Mouse (Mus musculus) midbrain, postnatal 0 days (tissue): Measurements from ENCODE around the gene Tsn. TPM values are rescaled to one million over a fixed set of nuclear protein-coding genes. Genes with fewer than 3 reads are reported as not detected.

Experiments used
- ATAC-seq: fragments of 200-750 bp; cut with Nextera tagmentation; 2 replicates; pipeline ENCODE4 v1.8.0; 2017; ENCODE audit warnings: moderate number of reproducible peaks, mild to moderate bottlenecking, moderate TSS enrichment, moderate library complexity; ENCODE audit not compliant: low FRiP score
- DNase-seq: peaks from one replicate; pipeline ENCODE4 v3.0.0-alpha.2; 2015; ENCODE audit warnings: low spot score
- H3K27ac ChIP-seq: fragments of 300-500 bp; sonication (generic); 2 replicates; pipeline ENCODE4 v1.5.1; 2014; ENCODE audit warnings: low read depth, mild to moderate bottlenecking, low read length, mixed read lengths
- H3K27me3 ChIP-seq: fragments of 300-500 bp; sonication (generic); 2 replicates; pipeline ENCODE4 v1.6.1; 2014; ENCODE audit warnings: low read length, control low read depth, mixed read lengths; ENCODE audit not compliant: insufficient read depth
- H3K36me3 ChIP-seq: fragments of 300-500 bp; sonication (generic); 2 replicates; pipeline ENCODE4 v1.6.1; 2014; ENCODE audit warnings: low read length, control low read depth, mixed read lengths; ENCODE audit not compliant: insufficient read depth
- H3K4me1 ChIP-seq: fragments of 300-500 bp; sonication (generic); 2 replicates; pipeline ENCODE4 v1.6.1; 2014; ENCODE audit warnings: mild to moderate bottlenecking, control low read depth, antibody characterized with exemption, low read length, mixed read lengths; ENCODE audit not compliant: insufficient read depth
- H3K4me2 ChIP-seq: fragments of 300-500 bp; sonication (generic); 2 replicates; pipeline ENCODE4 v1.6.1; 2014; ENCODE audit warnings: low read depth, mild to moderate bottlenecking, low read length, mixed read lengths; ENCODE audit not compliant: poor library complexity, severe bottlenecking
- H3K4me3 ChIP-seq: fragments of 300-500 bp; sonication (generic); 2 replicates; pipeline ENCODE4 v1.5.1; 2014; ENCODE audit warnings: low read depth, mild to moderate bottlenecking, low read length, moderate library complexity
- H3K9ac ChIP-seq: fragments of 300-500 bp; sonication (generic); replicated peaks from 2 replicates; pipeline ENCODE4 v1.6.1; 2014; ENCODE audit warnings: mild to moderate bottlenecking, low read length, moderate library complexity, mixed read lengths; ENCODE audit not compliant: poor library complexity, severe bottlenecking
- H3K9me3 ChIP-seq: fragments of 300-500 bp; sonication (generic); 2 replicates; pipeline ENCODE4 v1.6.1; 2016; ENCODE audit warnings: low read length, control low read depth
- CTCF ChIP-seq: IDR thresholded peaks from 2 replicates; pipeline ENCODE4 v1.5.1; 2016; ENCODE audit warnings: antibody characterized with exemption, mild to moderate bottlenecking
- WGBS: fragments of 180-500 bp; shearing (Covaris S2); extraction: QIAGEN DNeasy Blood & Tissue Kit; methylation state at CpG from one replicate; pipeline ENCODE4 v1.1.7; 2014; 5-methylcytosine and 5-hydroxymethylcytosine counted together
- polyA plus RNA-seq: library from polyadenylated mRNA; unstranded; fragments of >200 nt; fragmentation: Nextera tagmentation; extraction: Ambion mirVana; gene quantifications from 2 replicates; pipeline ENCODE4 v1.2.1, GENCODE M21; 2015
- total RNA-seq: library from RNA; depleted of rRNA; stranded (reverse); fragments of >200 nt; gene quantifications from 2 replicates; pipeline ENCODE4 v1.2.3, GENCODE M21; 2014; rRNA removed

Tsn gene
- total and polyA plus RNA-seq, 2 experiments from 2014 or later: 227 to 681 TPM

GRCm38 (mm10) chr1:118251931-118252330 is 59.6 kb downstream of the Tsn start:
- WGBS: 51% methylated on average over 2 of the region's 2 CpGs

More at GRCm38 (mm10) chr1:118251931-118252330, 59.6 kb downstream of the Tsn start:
- no peak overlapping the region for H3K9ac ChIP-seq
- no peak overlapping the region for H3K4me2 ChIP-seq
- H3K4me1 ChIP-seq: no peaks in the 10 kb centered on the region
- H3K27ac ChIP-seq: no peak overlapping the region
- DNase-seq (no peak), ATAC-seq (no peak)
- no peaks in the 10 kb centered on the region for H3K9me3 ChIP-seq
- H3K27me3 ChIP-seq: no peaks in the 10 kb centered on the region
- H3K4me3 ChIP-seq: no peak overlapping the region
- no peaks in the 10 kb centered on the region for H3K36me3 ChIP-seq
- no peak for TF ChIP-seq CTCF

Other genes starting within 250 kb of the Tsn start
- not detected in 2 replicates for gene Gm29106, start 135.2 kb downstream of the Tsn start, total RNA-seq
- gene Gm29106, start 135.2 kb downstream of the Tsn start, polyA plus RNA-seq: 0.07 and 0.17 TPM in 2 replicates
- 34.1 and 45.8 TPM in 2 replicates for gene Nifk, start 10.1 kb upstream of the Tsn start, total RNA-seq
- gene Nifk, start 10.1 kb upstream of the Tsn start, polyA plus RNA-seq: 72.9 and 78.0 TPM in 2 replicates
- gene Clasp1, start 77.3 kb upstream of the Tsn start, total RNA-seq: 141 and 153 TPM in 2 replicates
- gene Clasp1, start 77.3 kb upstream of the Tsn start, polyA plus RNA-seq: 53.7 and 75.9 TPM in 2 replicates